Mouse (Mus musculus): ENCODE measurements at regions not wholly inside any gene's neighbourhood (a gene's known extent, or its start where the extent isn't known, plus 50 kb on each side); places are given as distances from the start of the nearest gene placed in this dataset.

DNA sequence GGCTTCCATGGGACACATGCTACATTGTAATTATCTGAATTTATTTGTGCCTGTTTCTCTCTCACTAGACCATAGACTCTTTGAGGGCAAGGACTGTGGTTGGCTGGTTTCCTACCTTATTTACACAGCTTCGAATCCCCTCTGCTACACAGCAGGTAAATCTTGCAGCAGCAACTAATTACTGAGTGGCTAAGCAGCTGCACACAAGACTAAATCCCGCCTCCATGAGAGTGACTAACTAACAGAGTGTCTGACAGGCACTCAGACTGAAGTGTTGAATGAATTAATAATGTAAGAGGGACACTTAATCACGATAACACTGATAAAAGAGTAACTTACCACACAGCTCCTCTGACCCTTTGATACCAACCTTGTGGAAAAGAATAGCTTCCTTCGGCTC, 111.9 kb upstream of the Lrig1 start:
- DNase-seq (ENCODE audit: low read depth, low spot score), result no peak
- Histone ChIP-seq H3K79me2 (ENCODE audit: control insufficient read depth, insufficient read depth, low read length, poor library complexity) (no peaks in the 10 kb centered on the region), H3K4me1 (ENCODE audit: control insufficient read depth in 1 of 2, insufficient read depth in 2 of 2, low read length in 2 of 2) (no peaks in the 10 kb centered on the region), H3K27ac (ENCODE audit: control insufficient read depth, low read depth, low read length) (no peak overlapping the region), H3K4me3 (ENCODE audit: control insufficient read depth in 1 of 2, insufficient read depth in 1 of 2, low read depth in 2 of 2, low read length in 2 of 2) (no peak overlapping the region), H3K36me3 (ENCODE audit: control insufficient read depth in 1 of 2, insufficient read depth in 2 of 2, low read length in 2 of 2) (no peaks in the 10 kb centered on the region), H3K27me3 (ENCODE audit: control insufficient read depth in 1 of 2, insufficient read depth in 2 of 2, low read length in 2 of 2) (no peaks in the 10 kb centered on the region), H3K9ac (ENCODE audit: control insufficient read depth, low read depth, low read length, poor library complexity, severe bottlenecking) (no peak overlapping the region), H3K9me3 (replicated peaks; ENCODE audit: insufficient read depth, low read length) (no peaks in the 10 kb centered on the region)
- no peak for TF ChIP-seq NELFE (IDR thresholded peaks at IDR 0.05; ENCODE audit: low read depth, low read length)
- no peak for TF ChIP-seq MXI1 (IDR thresholded peaks at IDR 0.05; ENCODE audit: low read depth, low read length)
- TF ChIP-seq TBP (IDR thresholded peaks at IDR 0.05; ENCODE audit: low read depth, low read length), result no peak
- TF ChIP-seq BHLHE40 (IDR thresholded peaks at IDR 0.05; ENCODE audit: borderline replicate concordance, low read depth, low read length), result no peak
- TF ChIP-seq TCF12 (IDR thresholded peaks at IDR 0.05; ENCODE audit: low read depth, low read length), result no peak
- TF ChIP-seq RCOR1 (IDR thresholded peaks at IDR 0.05; ENCODE audit: low read depth, low read length), result no peak

DNA sequence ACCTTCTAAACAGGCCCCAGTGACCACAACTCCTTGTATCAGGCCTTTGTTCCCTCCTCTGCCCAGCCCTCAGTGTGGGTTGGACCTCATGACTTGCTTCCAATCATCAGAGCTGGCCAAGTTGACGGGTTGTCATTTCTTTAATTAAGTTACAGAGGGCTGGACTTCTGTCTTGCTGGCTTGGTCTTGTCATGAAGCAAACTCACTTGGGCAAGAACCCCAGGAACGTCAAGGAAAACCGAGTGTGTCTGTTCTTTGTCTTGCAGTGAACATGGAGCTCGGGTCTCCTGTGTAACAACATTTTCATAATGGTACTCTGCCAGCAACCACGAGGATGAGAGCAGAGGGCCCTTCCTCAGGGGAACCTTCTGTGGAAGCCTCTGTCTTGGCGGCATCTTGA, 107.3 kb upstream of the Lrig1 start:
- Histone ChIP-seq H3K27me3 (ENCODE audit: control insufficient read depth in 1 of 2, insufficient read depth in 2 of 2, low read length in 2 of 2) (no peaks in the 10 kb centered on the region), H3K4me3 (ENCODE audit: control insufficient read depth in 1 of 2, insufficient read depth in 1 of 2, low read depth in 2 of 2, low read length in 2 of 2) (no peak overlapping the region), H3K9ac (ENCODE audit: control insufficient read depth, low read depth, low read length, poor library complexity, severe bottlenecking) (no peak overlapping the region), H3K79me2 (ENCODE audit: control insufficient read depth, insufficient read depth, low read length, poor library complexity) (no peaks in the 10 kb centered on the region), H3K4me1 (ENCODE audit: control insufficient read depth in 1 of 2, insufficient read depth in 2 of 2, low read length in 2 of 2) (no peaks in the 10 kb centered on the region), H3K9me3 (replicated peaks; ENCODE audit: insufficient read depth, low read length) (no peaks in the 10 kb centered on the region), H3K27ac (ENCODE audit: control insufficient read depth, low read depth, low read length) (no peak overlapping the region), H3K36me3 (ENCODE audit: control insufficient read depth in 1 of 2, insufficient read depth in 2 of 2, low read length in 2 of 2) (no peaks in the 10 kb centered on the region)
- DNase-seq (ENCODE audit: low read depth, low spot score), result no peak
- TF ChIP-seq MXI1 (IDR thresholded peaks at IDR 0.05; ENCODE audit: low read depth, low read length), result no peak
- no peak for TF ChIP-seq HCFC1 (IDR thresholded peaks at IDR 0.05; ENCODE audit: low read depth, low read length)
- no peak for TF ChIP-seq MAZ (IDR thresholded peaks at IDR 0.05; ENCODE audit: low read depth, low read length)
- TF ChIP-seq ZMIZ1 (IDR thresholded peaks at IDR 0.05; ENCODE audit: low read depth, low read length), result no peak
- no peak for TF ChIP-seq MAX (IDR thresholded peaks at IDR 0.05; ENCODE audit: low read length)
- no peak for TF ChIP-seq RCOR1 (IDR thresholded peaks at IDR 0.05; ENCODE audit: low read depth, low read length)
- TF ChIP-seq ELF1 (IDR thresholded peaks at IDR 0.05; ENCODE audit: low read depth, low read length), result no peak

DNA sequence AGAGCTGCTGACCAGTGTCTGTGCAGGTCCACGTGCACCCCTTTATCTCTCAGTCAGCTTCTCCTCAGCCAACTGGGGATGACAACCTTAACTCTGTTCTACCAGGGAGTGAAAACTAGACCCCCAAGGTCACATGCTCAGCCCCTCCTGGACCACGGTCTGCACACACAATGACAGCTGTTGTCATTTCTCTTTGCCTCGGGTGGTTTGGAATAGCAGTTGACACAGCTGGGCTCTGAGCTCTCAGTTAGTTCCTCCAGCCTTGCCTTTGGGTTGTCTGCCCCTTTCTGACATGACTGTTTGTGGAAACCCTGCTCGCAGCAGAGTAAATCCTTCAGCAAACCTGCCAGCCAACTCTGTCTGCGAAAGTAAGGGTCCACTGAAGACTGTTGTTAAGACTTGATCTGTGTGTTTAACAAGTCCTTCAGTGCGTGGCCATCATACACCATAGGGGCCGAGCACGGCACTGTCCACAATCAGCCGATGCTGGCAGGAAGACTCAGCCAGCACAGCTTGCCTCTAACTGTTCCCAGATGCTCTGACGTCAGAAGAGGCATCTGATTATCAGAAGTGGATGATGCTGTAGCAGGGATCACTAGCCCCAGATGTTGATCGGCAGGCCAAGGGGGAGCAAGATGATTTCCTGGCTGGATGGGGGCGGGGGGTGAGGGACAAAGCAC, 106.7 kb upstream of the Lrig1 start:
- Histone ChIP-seq H3K4me3 (ENCODE audit: control insufficient read depth in 1 of 2, insufficient read depth in 1 of 2, low read depth in 2 of 2, low read length in 2 of 2) (no peak overlapping the region), H3K27ac (ENCODE audit: control insufficient read depth, low read depth, low read length) (no peak overlapping the region), H3K9ac (ENCODE audit: control insufficient read depth, low read depth, low read length, poor library complexity, severe bottlenecking) (no peak overlapping the region), H3K4me1 (ENCODE audit: control insufficient read depth in 1 of 2, insufficient read depth in 2 of 2, low read length in 2 of 2) (no peaks in the 10 kb centered on the region), H3K9me3 (replicated peaks; ENCODE audit: insufficient read depth, low read length) (no peaks in the 10 kb centered on the region), H3K27me3 (ENCODE audit: control insufficient read depth in 1 of 2, insufficient read depth in 2 of 2, low read length in 2 of 2) (no peaks in the 10 kb centered on the region), H3K36me3 (ENCODE audit: control insufficient read depth in 1 of 2, insufficient read depth in 2 of 2, low read length in 2 of 2) (no peaks in the 10 kb centered on the region), H3K79me2 (ENCODE audit: control insufficient read depth, insufficient read depth, low read length, poor library complexity) (no peaks in the 10 kb centered on the region)
- DNase-seq (ENCODE audit: low read depth, low spot score), result no peak
- TF ChIP-seq TCF12 (IDR thresholded peaks at IDR 0.05; ENCODE audit: low read depth, low read length) (no peak), MYC (IDR thresholded peaks at IDR 0.05; ENCODE audit: low read depth, low read length) (no peak), GATA1 (IDR thresholded peaks at IDR 0.05; ENCODE audit: low read depth, low read length) (no peak), MAX (IDR thresholded peaks at IDR 0.05; ENCODE audit: low read length) (no peak), ZKSCAN1 (IDR thresholded peaks at IDR 0.05; ENCODE audit: low read depth, low read length) (no peak), USF1 (IDR thresholded peaks at IDR 0.05; ENCODE audit: low read depth, low read length) (no peak), USF2 (IDR thresholded peaks at IDR 0.05; ENCODE audit: borderline replicate concordance in 1 of 2, insufficient read depth in 1 of 2, low read depth in 1 of 2, low read length in 2 of 2) (no peak), MAFK (IDR thresholded peaks at IDR 0.05; ENCODE audit: borderline replicate concordance, low read depth, low read length) (no peak), CHD1 (IDR thresholded peaks at IDR 0.05; ENCODE audit: low read depth, low read length) (no peak), TAL1 (IDR thresholded peaks at IDR 0.05; ENCODE audit: low read length) (no peak), RCOR1 (IDR thresholded peaks at IDR 0.05; ENCODE audit: low read depth, low read length) (no peak), E2F4 (IDR thresholded peaks at IDR 0.05; ENCODE audit: borderline replicate concordance, low read depth, low read length) (no peak), NELFE (IDR thresholded peaks at IDR 0.05; ENCODE audit: low read depth, low read length) (no peak), ZC3H11A (IDR thresholded peaks at IDR 0.05; ENCODE audit: low read depth, low read length) (no peak), SMC3 (IDR thresholded peaks at IDR 0.05; ENCODE audit: low read depth, low read length) (no peak), CHD2 (IDR thresholded peaks at IDR 0.05; ENCODE audit: low read length) (no peak), EP300 (IDR thresholded peaks at IDR 0.05; ENCODE audit: low read depth in 1 of 2, low read length in 2 of 2) (no peak), ZMIZ1 (IDR thresholded peaks at IDR 0.05; ENCODE audit: low read depth, low read length) (no peak), ETS1 (IDR thresholded peaks at IDR 0.05; ENCODE audit: low read depth, low read length) (no peak)
